Mouse (Mus musculus) heart, postnatal 0 days (tissue): ENCODE measurements around the gene Mrpl18. TPM values are rescaled to one million over a fixed set of nuclear protein-coding genes. Genes with fewer than 3 reads are reported as not detected.

Experiments used
- ATAC-seq: fragments of 200-750 bp; cut with Nextera tagmentation; 2 replicates; pipeline ENCODE4 v1.8.0; 2017; ENCODE audit warnings: low read depth, moderate number of reproducible peaks, moderate library complexity; ENCODE audit not compliant: insufficient read depth
- DNase-seq: peaks from one replicate; pipeline ENCODE4 v3.0.0-alpha.2; 2016; ENCODE audit warnings: low spot score
- H3K27ac ChIP-seq: fragments of 300-500 bp; sonication (generic); 2 replicates; pipeline ENCODE4 v1.5.1; 2014; ENCODE audit warnings: low read depth, mild to moderate bottlenecking
- H3K27me3 ChIP-seq: fragments of 300-500 bp; sonication (generic); 2 replicates; pipeline ENCODE4 v1.6.1; 2014; ENCODE audit warnings: low read length, mixed read lengths; ENCODE audit not compliant: control insufficient read depth, insufficient read depth
- H3K36me3 ChIP-seq: fragments of 300-500 bp; sonication (generic); replicated peaks from 2 replicates; pipeline ENCODE4 v1.6.1; 2014; ENCODE audit warnings: low read length, mixed read lengths; ENCODE audit not compliant: control insufficient read depth, insufficient read depth
- H3K4me1 ChIP-seq: fragments of 300-500 bp; sonication (generic); 2 replicates; pipeline ENCODE4 v1.6.1; 2014; ENCODE audit warnings: antibody characterized with exemption; ENCODE audit not compliant: control insufficient read depth, insufficient read depth
- H3K4me2 ChIP-seq: fragments of 300-500 bp; sonication (generic); 2 replicates; pipeline ENCODE4 v1.6.1; 2014; ENCODE audit warnings: low read depth, mild to moderate bottlenecking, low read length, moderate library complexity
- H3K4me3 ChIP-seq: fragments of 300-500 bp; sonication (generic); 2 replicates; pipeline ENCODE4 v1.5.1; 2014; ENCODE audit warnings: low read depth, low read length
- H3K9ac ChIP-seq: fragments of 300-500 bp; sonication (generic); replicated peaks from 2 replicates; pipeline ENCODE4 v1.6.1; 2014; ENCODE audit warnings: low read depth, low read length, mixed read lengths
- H3K9me3 ChIP-seq: fragments of 300-500 bp; sonication (generic); replicated peaks from 2 replicates; pipeline ENCODE4 v1.6.1; 2016; ENCODE audit warnings: low read length; ENCODE audit not compliant: control insufficient read depth
- CTCF ChIP-seq: IDR thresholded peaks from 2 replicates; pipeline ENCODE4 v1.5.1; 2016; ENCODE audit warnings: antibody characterized with exemption, control low read depth, low read depth
- EP300 ChIP-seq: IDR thresholded peaks from 2 replicates; pipeline ENCODE4 v1.6.1; 2016; ENCODE audit warnings: antibody characterized with exemption, low read depth
- WGBS: fragments of 180-500 bp; shearing (Covaris S2); extraction: QIAGEN DNeasy Blood & Tissue Kit; methylation state at CpG from one replicate; pipeline ENCODE4 v1.1.7; 2014; 5-methylcytosine and 5-hydroxymethylcytosine counted together
- polyA plus RNA-seq: library from polyadenylated mRNA; unstranded; fragments of >200 nt; fragmentation: Nextera tagmentation; extraction: Ambion mirVana; gene quantifications from 2 replicates; pipeline ENCODE4 v1.2.1, GENCODE M21; 2015
- total RNA-seq: library from RNA; depleted of rRNA; stranded (reverse); fragments of >200 nt; gene quantifications from 2 replicates; pipeline ENCODE4 v1.2.3, GENCODE M21; 2014; ENCODE audit warnings: low replicate concordance

Gene Mrpl18
- total and polyA plus RNA-seq, 2 experiments from 2014 or later, result 77.5 to 276 TPM

GRCm38 (mm10) chr17:12881216-12881615 is 34.9 kb downstream of the Mrpl18 start:
- 91% methylated on average over 1 of the region's 1 CpGs for WGBS
- H3K9ac ChIP-seq, result no peak overlapping the region

GRCm38 (mm10) chr17:12880178-12880577 is 36.0 kb downstream of the Mrpl18 start:
- DNase-seq, result peak; percentile 86
- Histone ChIP-seq H3K27ac (no peak overlapping the region), H3K27me3 (no peaks in the 10 kb centered on the region), H3K9me3 (no peaks in the 10 kb centered on the region), H3K9ac (no peak overlapping the region), H3K4me2 (peak overlapping the region; percentile 57), H3K4me1 (0 out of 2 replicates have a peak, but pooled peaks cover 3% of the 10 kb centered on the region), H3K4me3 (peak overlapping the region; percentile 32), H3K36me3 (no peaks in the 10 kb centered on the region)
- 5% methylated on average over 14 of the region's 14 CpGs for WGBS
- no peak for TF ChIP-seq EP300
- peak; percentile 84 for TF ChIP-seq CTCF
- ATAC-seq, result peak; percentile 80

More at GRCm38 (mm10) chr17:12881216-12881615, 34.9 kb downstream of the Mrpl18 start:
- H3K27me3 ChIP-seq, result no peaks in the 10 kb centered on the region
- H3K4me1 ChIP-seq, result 0 out of 2 replicates have a peak, but pooled peaks cover 3% of the 10 kb centered on the region
- TF ChIP-seq EP300 (no peak), CTCF (no peak)
- no peak for DNase-seq
- no peaks in the 10 kb centered on the region for H3K9me3 ChIP-seq
- no peaks in the 10 kb centered on the region for H3K36me3 ChIP-seq
- no peak overlapping the region for H3K4me3 ChIP-seq
- H3K27ac ChIP-seq, result no peak overlapping the region
- no peak overlapping the region for H3K4me2 ChIP-seq
- ATAC-seq, result no peak

GRCm38 (mm10) chr17:12875734-12876133 is 40.4 kb downstream of the Mrpl18 start, which contains the start of gene Mrgprh:
Gene Mrgprh (plus strand): TSS chr17:12876034.
- ATAC-seq, result no peak
- Histone ChIP-seq H3K9ac (no peak within 1 kb of the TSS), H3K9me3 (no peaks in the 10 kb centered on the region), H3K4me2 (no peak within 1 kb of the TSS), H3K36me3 (no peaks in the 10 kb centered on the region), H3K4me1 (0 out of 2 replicates have a peak, but pooled peaks cover 3% of the 10 kb centered on the region), H3K27ac (no peak within 1 kb of the TSS), H3K4me3 (no peak within 1 kb of the TSS), H3K27me3 (0 out of 2 replicates have a peak, but pooled peaks cover 9% of the 10 kb centered on the region)
- TF ChIP-seq EP300, result no peak
- no peak for TF ChIP-seq CTCF
- WGBS, result 79% methylated on average over 5 of the region's 5 CpGs
- no peak for DNase-seq

- no peaks in the 10 kb centered on the region for H3K9me3 ChIP-seq
- no peak overlapping the region for H3K27ac ChIP-seq
- H3K27me3 ChIP-seq, result 0 out of 2 replicates have a peak, but pooled peaks cover 9% of the 10 kb centered on the region
- no peak overlapping the region for H3K4me2 ChIP-seq
- H3K4me1 ChIP-seq, result no peaks in the 10 kb centered on the region
- ATAC-seq (no peak), DNase-seq (no peak)
- no peak for TF ChIP-seq CTCF
- TF ChIP-seq EP300, result no peak
- no peak overlapping the region for H3K4me3 ChIP-seq
- WGBS, result 74% methylated on average over 16 of the region's 16 CpGs
- H3K9ac ChIP-seq, result no peak overlapping the region
- H3K36me3 ChIP-seq, result no peaks in the 10 kb centered on the region
Observed at GRCm38 (mm10) chr17:12872275-12873028, 43.7 kb downstream of the Mrpl18 start.

GRCm38 (mm10) chr17:12868640-12869039 is 47.5 kb downstream of the Mrpl18 start:
- Histone ChIP-seq H3K27me3 (0 out of 2 replicates have a peak, but pooled peaks cover 9% of the 10 kb centered on the region), H3K36me3 (no peaks in the 10 kb centered on the region), H3K4me1 (peaks cover 4% of the 10 kb centered on the region), H3K4me2 (no peak overlapping the region), H3K4me3 (no peak overlapping the region), H3K27ac (no peak overlapping the region), H3K9ac (no peak overlapping the region), H3K9me3 (no peaks in the 10 kb centered on the region)
- WGBS, result 10% methylated on average over 4 of the region's 4 CpGs
- TF ChIP-seq EP300 (no peak), CTCF (no peak)
- ATAC-seq, result no peak
- DNase-seq, result peak; percentile 27
